Mouse (Mus musculus) cerebellum, adult 2 months (tissue): ENCODE measurements at regions not wholly inside any gene's neighbourhood (a gene's known extent, or its start where the extent isn't known, plus 50 kb on each side); places are given as distances from the start of the nearest gene placed in this dataset.

Source experiments
- CTCF ChIP-seq: fragments of 200-500 bp; IDR thresholded peaks from 2 replicates; pipeline ENCODE4 v1.5.1; 2011; ENCODE audit warnings: low read depth, mild to moderate bottlenecking, control low read depth, low read length, moderate library complexity, borderline replicate concordance; ENCODE audit not compliant: insufficient read depth
- POLR2A ChIP-seq: fragments of 200-500 bp; IDR thresholded peaks from 2 replicates; pipeline ENCODE4 v1.6.1; 2011; ENCODE audit warnings: low read length, control low read depth, borderline replicate concordance; ENCODE audit not compliant: insufficient read depth

DNA sequence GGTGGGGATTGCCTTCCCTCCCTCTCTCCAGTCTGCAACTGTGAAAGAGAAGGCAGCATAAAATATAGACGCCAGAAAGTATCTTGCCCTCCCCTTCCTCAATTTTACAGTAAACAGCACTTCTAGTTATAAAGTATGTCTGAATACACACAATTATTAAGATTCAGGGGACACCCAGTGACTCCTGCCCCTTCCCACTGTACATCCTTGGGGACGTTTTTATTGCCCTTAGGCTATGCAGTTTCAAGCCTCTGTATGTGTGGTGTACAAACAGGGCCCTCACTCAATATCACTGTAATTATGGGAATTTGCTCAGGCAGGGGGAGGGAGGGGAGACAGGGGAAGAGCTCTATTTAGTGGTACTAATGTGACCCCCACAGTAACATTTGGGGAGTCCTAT is 519.6 kb upstream of the Sall1 start:
- TF ChIP-seq POLR2A (no peak), CTCF (no peak)
